Mouse (Mus musculus) adrenal gland (tissue): ENCODE results near the gene Slc22a18.
"Not testable (repeated sequence)": the region's sequence is repeated elsewhere in the genome, so short reads cannot be mapped to it uniquely, and the experiment has no call there.

ENCODE experiments used
- intact Hi-C: fragments of 180-260 bp; cut with DNase I; formaldehyde crosslinking; loops from one replicate; pipeline ENCODE4 v1.15.1; 2025

The Slc22a18 gene

DNA sequence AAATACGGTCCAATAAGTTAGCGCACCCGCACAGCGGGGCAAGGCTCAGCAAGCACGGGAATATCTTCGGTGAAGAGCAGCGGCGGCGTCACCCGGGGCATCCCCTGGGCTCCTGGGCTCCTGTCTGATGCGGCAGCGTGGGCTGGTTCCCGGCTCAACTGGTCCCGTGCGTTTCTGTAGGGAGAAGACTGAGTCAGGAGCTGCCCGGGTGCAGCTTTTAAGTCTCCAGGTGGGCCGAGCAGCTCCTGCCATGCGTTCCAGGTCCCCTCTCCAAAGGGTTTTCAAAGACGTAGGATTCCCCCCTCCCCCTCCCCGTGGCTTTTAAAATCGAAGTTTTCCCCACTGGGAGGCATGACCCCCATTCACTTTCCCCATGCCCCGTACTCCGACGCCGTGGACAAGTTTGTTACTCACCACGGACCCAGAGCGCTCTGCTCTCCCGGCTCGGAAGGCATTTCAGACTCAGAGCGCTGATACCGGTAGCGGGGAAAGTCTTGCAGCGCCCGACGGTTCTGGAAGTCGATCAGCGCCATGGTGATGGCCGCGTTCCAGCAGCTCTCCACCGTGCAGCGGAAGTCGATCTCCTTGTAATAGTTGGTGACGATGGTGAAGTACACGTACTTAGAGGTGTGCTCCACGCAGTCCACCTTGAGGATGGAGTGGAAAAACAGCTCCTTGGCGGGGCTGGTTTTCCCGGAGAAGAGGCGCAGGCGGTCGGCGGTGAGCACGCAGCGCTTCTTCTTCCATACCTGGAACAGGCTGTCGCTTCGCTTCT is 28.3 kb downstream of the Slc22a18 start:
- intact Hi-C loops = no loop called here

DNA sequence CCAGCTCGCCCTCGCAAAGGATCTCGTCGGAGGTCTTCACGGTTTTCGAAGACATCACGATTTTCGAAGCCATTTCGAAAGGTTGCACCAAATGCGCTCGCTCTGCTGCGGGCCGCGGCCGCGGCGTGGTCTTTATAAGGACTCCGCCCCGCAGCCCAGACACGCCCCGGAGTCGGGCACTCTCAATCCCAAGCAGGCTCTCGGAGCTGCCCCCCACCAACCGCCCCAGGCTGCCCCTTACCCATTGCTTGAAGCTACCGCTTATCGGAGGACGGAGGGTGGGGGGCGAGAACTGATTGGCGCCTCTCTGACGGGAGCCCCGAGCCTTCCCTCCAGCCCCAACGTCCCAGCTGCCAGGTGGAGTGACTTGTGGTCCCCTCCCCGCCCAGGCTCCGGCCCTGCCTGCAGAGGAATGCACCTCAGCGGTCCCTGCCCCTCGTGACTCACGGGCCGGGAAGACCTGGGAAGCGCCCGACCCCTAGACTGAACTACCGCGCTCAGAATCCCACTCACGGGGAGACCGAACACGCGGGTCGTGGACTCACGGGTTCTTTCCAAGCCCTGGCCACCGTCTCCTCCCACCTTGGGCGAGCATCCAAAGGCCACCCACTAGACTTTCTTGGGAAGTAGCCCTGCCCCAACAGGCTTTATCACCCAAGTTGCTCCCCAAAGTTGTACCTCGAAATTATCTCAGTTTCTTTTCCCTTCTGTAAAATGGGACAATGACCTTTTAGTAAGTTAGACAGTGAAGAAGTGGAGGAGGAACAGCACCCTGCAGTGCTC is 29.1 kb downstream of the Slc22a18 start, which contains the start of gene Phlda2:
TSS of gene Phlda2 (minus strand) at position 733 of the 783 bp plus-strand sequence.
- intact Hi-C loops = no loop called here

DNA sequence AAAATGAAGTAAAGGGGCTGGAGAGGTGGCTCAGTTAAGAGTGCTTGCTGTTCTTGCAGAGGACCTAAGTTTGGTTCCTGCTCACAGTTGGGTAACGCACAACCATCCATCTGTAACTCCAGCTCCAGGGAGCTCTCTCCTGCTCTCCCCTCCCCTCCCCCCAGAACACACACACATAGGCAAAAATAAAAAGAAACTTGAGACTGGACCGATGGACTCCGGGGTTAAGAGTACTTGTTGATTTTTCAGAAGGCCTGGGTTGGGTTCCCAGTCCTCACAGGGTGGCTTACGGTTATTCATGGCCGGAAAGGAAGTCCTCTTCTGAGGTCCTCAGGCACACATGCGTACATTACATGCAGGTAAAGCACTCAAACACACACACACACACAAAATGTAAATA is 30.4 kb downstream of the Slc22a18 start:
- intact Hi-C loops = no loop called here

- intact Hi-C loops = no loop called here
Measured at GRCm38 (mm10) chr7:143505411-143505810, 31.9 kb downstream of the Slc22a18 start.

- intact Hi-C loops = loop anchor here (2.0 kb wide), 1 partner anchor 25 kb away; no protein-coding TSS in a partner anchor
Measured at GRCm38 (mm10) chr7:143505823-143506222, 32.3 kb downstream of the Slc22a18 start.

GRCm38 (mm10) chr7:143506271-143506670 is 32.7 kb downstream of the Slc22a18 start:
- intact Hi-C loops = loop anchor here (2.0 kb wide), 1 partner anchor 25 kb away; no protein-coding TSS in a partner anchor

DNA sequence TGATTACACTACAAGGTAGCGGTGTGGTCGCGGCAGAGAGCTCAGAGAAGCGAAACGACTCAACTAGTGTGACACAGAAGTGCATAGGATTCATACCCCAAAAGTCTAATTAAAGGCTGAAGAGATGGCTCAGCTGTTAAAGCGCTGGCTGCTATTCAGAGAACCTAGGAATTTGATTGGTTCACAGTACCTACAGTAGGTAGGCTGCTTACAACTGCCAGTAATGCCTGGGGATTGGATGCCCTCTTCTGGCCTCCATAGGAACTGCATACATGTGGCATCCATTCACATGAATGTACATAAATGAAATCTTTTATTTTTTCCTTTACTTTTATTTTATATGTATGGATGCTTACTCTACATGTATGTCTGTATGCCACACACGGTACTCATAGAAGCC is 33.1 kb downstream of the Slc22a18 start:
- intact Hi-C loops = loop anchor here (2.0 kb wide), 1 partner anchor 26 kb away; no protein-coding TSS in a partner anchor

DNA sequence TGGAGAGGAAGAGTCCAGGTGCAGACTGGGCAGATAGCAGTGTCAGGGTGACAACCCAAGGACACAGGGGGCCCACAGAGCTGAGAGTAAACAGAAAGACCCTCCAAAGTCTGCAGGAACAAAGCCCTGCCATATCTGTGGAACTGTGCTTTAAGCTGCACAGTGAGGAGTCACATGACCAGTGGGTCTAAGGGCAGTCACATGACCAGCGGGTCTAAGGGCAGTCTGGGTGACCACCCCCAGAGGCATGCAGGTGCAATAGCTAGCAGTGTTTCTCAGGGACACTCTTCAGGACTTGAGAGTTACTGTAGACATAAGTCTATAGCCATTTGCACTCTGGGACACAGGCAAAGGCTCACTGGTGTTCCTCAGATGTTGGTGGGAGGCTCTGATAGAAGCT is 36.0 kb downstream of the Slc22a18 start:
- intact Hi-C loops = no loop called here

- intact Hi-C loops = no loop called here
Measured at GRCm38 (mm10) chr7:143510593-143511334, 37.2 kb downstream of the Slc22a18 start.

- intact Hi-C loops = no loop called here
Measured at GRCm38 (mm10) chr7:143511335-143511712, 37.8 kb downstream of the Slc22a18 start.

DNA sequence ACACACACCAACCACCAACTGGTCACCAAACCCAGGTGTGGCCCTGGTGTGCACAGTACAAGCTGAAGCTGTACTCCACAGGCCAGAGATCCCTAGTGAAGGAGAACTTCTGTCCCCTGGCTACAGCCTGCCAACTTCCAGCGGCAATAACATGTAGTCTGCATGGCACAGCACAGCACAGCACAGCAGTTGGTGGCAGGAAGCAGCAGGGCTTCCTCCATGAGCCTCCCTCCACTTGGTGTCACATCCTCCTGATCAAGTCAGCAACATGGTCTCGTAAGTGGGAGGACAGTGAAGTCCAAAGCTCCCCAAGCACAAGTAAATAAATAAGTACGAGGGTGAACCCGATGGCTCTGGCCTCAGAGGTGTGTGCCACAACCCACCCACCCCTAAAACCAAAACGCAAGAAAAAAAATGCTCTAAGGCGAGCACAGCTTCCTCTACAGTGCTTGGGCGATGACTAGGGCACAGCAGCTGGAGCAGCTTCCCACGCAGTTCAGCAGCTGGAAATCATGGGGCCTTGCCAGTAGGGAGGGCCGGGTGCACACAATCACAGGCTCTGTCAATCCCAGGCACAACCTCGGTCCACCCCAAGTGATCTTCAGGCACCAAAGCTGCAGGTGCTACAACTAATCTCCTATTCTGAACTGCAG is 40.4 kb downstream of the Slc22a18 start:
- intact Hi-C loops = no loop called here

DNA sequence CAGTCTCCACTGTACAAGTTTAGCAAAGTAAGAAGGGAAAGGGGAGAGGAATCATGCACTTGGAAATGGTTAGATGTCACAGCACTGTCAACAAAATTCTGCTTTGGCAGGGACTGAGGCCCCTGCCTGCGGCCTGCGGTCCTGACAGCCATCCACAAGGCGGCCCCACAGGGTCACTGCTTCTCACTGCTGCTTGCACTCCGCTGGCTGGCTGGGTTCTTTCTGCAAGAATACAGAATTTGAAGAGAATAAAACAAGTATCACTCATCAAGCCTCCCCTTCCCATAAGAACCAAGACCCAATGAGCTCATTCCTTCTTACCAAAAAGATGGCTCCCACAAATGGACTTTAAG is 40.9 kb downstream of the Slc22a18 start:
- intact Hi-C loops = no loop called here

DNA sequence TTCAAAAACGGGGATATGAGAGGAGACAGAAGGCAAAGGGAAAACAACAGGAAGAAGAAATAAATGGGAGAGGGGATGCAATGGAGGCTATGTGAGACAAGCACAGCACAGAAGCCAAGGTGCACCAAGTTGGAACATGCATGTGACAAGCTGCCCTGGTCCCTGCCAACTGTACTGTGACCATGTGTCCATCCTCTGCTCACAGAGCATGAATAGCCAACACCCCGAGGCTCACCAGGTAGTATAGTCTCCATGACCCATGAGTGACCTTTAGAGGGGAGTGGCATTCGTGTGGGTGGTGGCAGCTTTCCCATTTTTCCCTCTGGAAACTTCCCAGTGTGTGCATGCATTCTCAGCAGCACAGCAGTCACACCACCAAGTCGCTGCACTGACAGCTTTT is 45.8 kb downstream of the Slc22a18 start:
- intact Hi-C loops = no loop called here

GRCm38 (mm10) chr7:143532410-143532809 is 58.9 kb downstream of the Slc22a18 start:
- intact Hi-C loops = no loop called here

DNA sequence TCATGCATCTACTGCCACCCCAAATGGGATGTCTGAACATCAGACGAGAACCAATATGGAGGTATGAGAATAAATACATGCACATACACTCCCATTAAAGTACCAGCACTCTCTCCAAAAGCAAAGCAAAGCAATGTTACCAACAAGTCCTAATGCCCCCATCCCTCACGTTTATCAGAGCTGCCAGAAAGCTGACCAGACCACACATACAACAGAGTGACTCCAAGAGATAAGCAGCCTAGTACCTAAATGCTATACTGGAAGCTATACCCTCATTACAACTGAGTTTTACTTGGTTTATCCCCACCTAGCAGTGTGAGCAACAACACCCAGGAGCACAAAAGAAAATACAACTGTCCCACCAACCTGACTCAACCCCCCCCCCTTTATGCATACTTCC is 59.7 kb downstream of the Slc22a18 start:
- intact Hi-C loops = no loop called here

DNA sequence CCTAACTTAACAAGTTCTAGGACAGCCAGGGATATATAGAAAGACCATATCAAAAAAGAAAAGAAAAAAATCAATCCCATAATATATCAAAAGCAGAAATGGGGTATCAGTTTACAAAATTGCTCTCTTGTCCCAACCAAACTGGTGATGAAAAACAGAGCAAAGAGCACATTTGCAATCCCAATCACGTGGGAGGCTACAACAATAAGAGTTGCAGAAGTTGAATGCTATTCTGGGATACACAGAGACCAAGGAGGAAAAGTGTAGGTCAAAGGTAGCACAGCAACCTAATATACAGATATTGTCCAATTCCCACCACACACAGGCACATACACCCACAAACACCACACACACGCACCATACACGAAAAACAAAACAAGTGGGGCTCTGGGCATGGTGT is 62.7 kb downstream of the Slc22a18 start:
- intact Hi-C loops = no loop called here

GRCm38 (mm10) chr7:143538229-143538628 is 64.7 kb downstream of the Slc22a18 start:
- intact Hi-C loops = not testable (repeated sequence)

DNA sequence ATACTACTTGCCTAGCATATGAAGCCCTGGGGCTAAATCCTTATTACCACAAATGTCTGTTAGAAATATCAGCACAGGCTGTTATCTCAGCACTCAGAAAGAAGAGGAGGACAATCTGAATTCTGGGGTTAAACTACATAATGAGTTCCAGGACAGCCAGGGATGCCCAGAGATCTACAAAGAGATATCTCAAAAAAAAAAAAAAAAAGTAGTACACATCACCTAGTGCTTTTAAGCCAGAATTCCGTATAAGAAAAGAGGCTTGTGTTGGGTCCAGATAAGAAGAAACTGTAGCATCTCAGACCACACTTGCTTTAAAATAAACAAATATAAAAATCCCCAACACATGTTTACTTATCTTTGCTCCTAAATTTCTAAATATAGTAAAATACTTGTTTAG is 65.1 kb downstream of the Slc22a18 start:
- intact Hi-C loops = no loop called here

DNA sequence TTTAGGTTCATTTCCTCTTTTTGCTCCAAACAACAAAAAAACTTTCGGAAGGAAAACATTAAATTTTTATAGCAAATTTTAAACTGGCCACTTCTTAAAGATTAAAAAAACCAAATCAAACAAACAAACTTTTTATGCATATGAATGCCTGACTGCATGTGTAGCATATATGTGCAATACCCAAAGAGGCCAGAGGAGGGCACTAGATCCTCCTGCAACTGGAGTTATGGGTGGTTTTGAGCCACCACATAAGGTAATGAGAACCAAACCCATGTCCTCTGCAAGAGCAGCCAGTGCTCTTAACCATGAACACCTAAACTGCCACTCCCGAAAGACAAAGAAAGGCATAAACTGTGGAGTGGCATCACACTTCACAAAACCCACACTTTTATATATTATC is 70.8 kb downstream of the Slc22a18 start:
- intact Hi-C loops = no loop called here

GRCm38 (mm10) chr7:143546554-143546953 is 73.0 kb downstream of the Slc22a18 start:
- intact Hi-C loops = no loop called here

GRCm38 (mm10) chr7:143548231-143548961 is 74.9 kb downstream of the Slc22a18 start:
- intact Hi-C loops = no loop called here
